Mouse (Mus musculus) embryonic facial prominence, embryonic 11.5 days (tissue): Measurements from ENCODE around the gene Tap2. TPM values are rescaled to one million over a fixed set of nuclear protein-coding genes. Genes with fewer than 3 reads are reported as not detected.

Experiments used
- ATAC-seq: fragments of 200-750 bp; cut with Nextera tagmentation; replicated peaks from 2 replicates; pipeline ENCODE4 v1.8.0; 2017; ENCODE audit warnings: low read depth; ENCODE audit not compliant: insufficient number of reproducible peaks, low FRiP score, low TSS enrichment
- DNase-seq: peaks from one replicate; pipeline ENCODE4 v3.0.0-alpha.2; 2015; ENCODE audit warnings: low spot score
- H3K27ac ChIP-seq: fragments of 300-500 bp; sonication (generic); replicated peaks from 2 replicates; pipeline ENCODE4 v1.5.1; 2014; ENCODE audit warnings: mild to moderate bottlenecking, low read depth, low read length, control low read depth
- H3K27me3 ChIP-seq: fragments of 300-500 bp; sonication (generic); 2 replicates; pipeline ENCODE4 v1.6.1; 2014; ENCODE audit warnings: mild to moderate bottlenecking, low read length, moderate library complexity, mixed read lengths; ENCODE audit not compliant: control insufficient read depth, insufficient read depth
- H3K36me3 ChIP-seq: fragments of 300-500 bp; sonication (generic); replicated peaks from 2 replicates; pipeline ENCODE4 v1.6.1; 2014; ENCODE audit warnings: low read depth, mild to moderate bottlenecking, low read length, moderate library complexity, mixed read lengths; ENCODE audit not compliant: control insufficient read depth, insufficient read depth
- H3K4me1 ChIP-seq: fragments of 300-500 bp; sonication (generic); 2 replicates; pipeline ENCODE4 v1.6.1; 2014; ENCODE audit warnings: low read length, mixed read lengths; ENCODE audit not compliant: control insufficient read depth, insufficient read depth
- H3K4me2 ChIP-seq: fragments of 300-500 bp; sonication (generic); 2 replicates; pipeline ENCODE4 v1.6.1; 2014; ENCODE audit warnings: low read depth, mild to moderate bottlenecking, control low read depth, low read length, moderate library complexity
- H3K4me3 ChIP-seq: fragments of 300-500 bp; sonication (generic); 2 replicates; pipeline ENCODE4 v1.5.1; 2014; ENCODE audit warnings: low read depth, low read length, control low read depth
- H3K9ac ChIP-seq: fragments of 300-500 bp; sonication (generic); replicated peaks from 2 replicates; pipeline ENCODE4 v1.6.1; 2014; ENCODE audit warnings: mild to moderate bottlenecking, control low read depth, low read length
- H3K9me3 ChIP-seq: fragments of 300-500 bp; sonication (generic); replicated peaks from 2 replicates; pipeline ENCODE4 v1.6.1; 2016; ENCODE audit warnings: mild to moderate bottlenecking, low read length, inconsistent platforms, mixed read lengths; ENCODE audit not compliant: control insufficient read depth
- WGBS: fragments of 180-500 bp; shearing (Covaris S2); extraction: QIAGEN DNeasy Blood & Tissue Kit; methylation state at CpG from one replicate; pipeline ENCODE4 v1.1.7; 2014; 5-methylcytosine and 5-hydroxymethylcytosine counted together
- polyA plus RNA-seq: library from polyadenylated mRNA; unstranded; fragments of >200 nt; fragmentation: Nextera tagmentation; extraction: Ambion mirVana; gene quantifications from 2 replicates; pipeline ENCODE4 v1.2.1, GENCODE M21; 2014

The Tap2 gene
- polyA plus RNA-seq, 1 experiment from 2014 or later, result 0.77 TPM

- DNase-seq (no peak), ATAC-seq (no peak)
- H3K36me3 ChIP-seq, result no peaks in the 10 kb centered on the region
- peaks cover 13% of the 10 kb centered on the region for H3K27me3 ChIP-seq
- no peak overlapping the region for H3K4me2 ChIP-seq
- no peak overlapping the region for H3K27ac ChIP-seq
- no peak overlapping the region for H3K9ac ChIP-seq
- WGBS, result 82% methylated on average over 5 of the region's 5 CpGs
- no peak overlapping the region for H3K4me3 ChIP-seq
- H3K4me1 ChIP-seq, result no peaks in the 10 kb centered on the region; the same call in none of the 2 replicates
- H3K9me3 ChIP-seq, result no peaks in the 10 kb centered on the region
These were observed 57.2 kb downstream of the Tap2 start for GRCm38 (mm10) chr17:34260551-34260950.

DNA sequence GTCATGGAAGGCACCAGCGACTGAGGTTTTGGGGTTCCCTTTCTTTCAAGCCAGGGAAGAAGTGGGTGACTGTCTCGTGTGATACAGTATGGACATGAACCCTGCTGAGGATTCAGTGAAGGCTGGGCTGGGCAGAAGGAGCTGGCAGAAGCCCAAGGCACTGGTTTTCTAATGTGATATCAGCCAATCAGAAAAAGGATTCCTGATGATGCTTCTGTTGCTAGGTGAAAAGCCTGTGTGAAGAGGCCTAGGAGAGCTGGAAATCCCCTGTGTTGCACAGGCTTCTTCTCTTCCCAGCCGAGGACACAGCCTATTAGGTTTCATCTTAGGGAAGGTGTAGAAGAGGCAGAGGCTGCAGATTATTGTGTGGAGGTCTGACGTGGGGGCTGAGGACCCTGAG is 58.2 kb downstream of the Tap2 start:
- DNase-seq (peak; percentile 74), ATAC-seq (peak; percentile 36; the same call in 1 of the 2 replicates)
- no peak overlapping the region for H3K4me2 ChIP-seq
- no peaks in the 10 kb centered on the region for H3K9me3 ChIP-seq
- H3K4me1 ChIP-seq, result no peaks in the 10 kb centered on the region; the same call in none of the 2 replicates
- 28% methylated on average over 4 of the region's 4 CpGs for WGBS
- H3K4me3 ChIP-seq, result no peak overlapping the region
- H3K27me3 ChIP-seq, result peaks cover 13% of the 10 kb centered on the region
- H3K27ac ChIP-seq, result no peak overlapping the region
- H3K36me3 ChIP-seq, result no peaks in the 10 kb centered on the region
- no peak overlapping the region for H3K9ac ChIP-seq

DNA sequence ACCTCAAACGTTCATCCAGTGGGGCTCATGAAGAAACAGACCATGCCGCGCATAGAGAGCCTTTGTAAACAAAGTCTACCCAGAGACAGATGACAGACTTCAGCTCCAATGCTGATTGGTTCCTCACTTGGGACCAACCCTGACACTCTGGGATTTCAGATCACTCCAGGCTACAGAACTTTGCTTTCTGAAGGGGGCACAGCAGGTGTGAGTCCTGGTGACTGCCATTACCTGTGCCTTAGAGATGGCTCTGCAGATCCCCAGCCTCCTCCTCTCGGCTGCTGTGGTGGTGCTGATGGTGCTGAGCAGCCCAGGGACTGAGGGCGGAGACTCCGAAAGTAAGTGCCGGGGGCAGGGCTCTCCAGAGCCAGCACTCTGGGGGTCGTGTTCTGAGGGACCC is 59.7 kb downstream of the Tap2 start:
- Histone ChIP-seq H3K27ac (no peak overlapping the region), H3K9me3 (no peaks in the 10 kb centered on the region), H3K36me3 (no peaks in the 10 kb centered on the region), H3K4me1 (no peaks in the 10 kb centered on the region; the same call in none of the 2 replicates), H3K9ac (no peak overlapping the region), H3K4me2 (peak overlapping the region; percentile 96), H3K4me3 (peak overlapping the region; percentile 31), H3K27me3 (peaks cover 13% of the 10 kb centered on the region)
- DNase-seq (peak; percentile 91), ATAC-seq (peak; percentile 76)
- 0% methylated on average over 8 of the region's 8 CpGs for WGBS

- DNase-seq, result peak; percentile 68
- H3K9ac ChIP-seq, result no peak overlapping the region
- H3K27ac ChIP-seq, result no peak overlapping the region
- no peaks in the 10 kb centered on the region for H3K9me3 ChIP-seq
- peaks cover 13% of the 10 kb centered on the region for H3K27me3 ChIP-seq
- peak overlapping the region; percentile 49 for H3K4me3 ChIP-seq
- H3K36me3 ChIP-seq, result no peaks in the 10 kb centered on the region
- H3K4me1 ChIP-seq, result no peaks in the 10 kb centered on the region; the same call in none of the 2 replicates
- WGBS, result 4% methylated on average over 14 of the region's 14 CpGs
- H3K4me2 ChIP-seq, result peak overlapping the region; percentile 96
- no peak for ATAC-seq
These were observed 60.6 kb downstream of the Tap2 start for GRCm38 (mm10) chr17:34263811-34264371.

DNA sequence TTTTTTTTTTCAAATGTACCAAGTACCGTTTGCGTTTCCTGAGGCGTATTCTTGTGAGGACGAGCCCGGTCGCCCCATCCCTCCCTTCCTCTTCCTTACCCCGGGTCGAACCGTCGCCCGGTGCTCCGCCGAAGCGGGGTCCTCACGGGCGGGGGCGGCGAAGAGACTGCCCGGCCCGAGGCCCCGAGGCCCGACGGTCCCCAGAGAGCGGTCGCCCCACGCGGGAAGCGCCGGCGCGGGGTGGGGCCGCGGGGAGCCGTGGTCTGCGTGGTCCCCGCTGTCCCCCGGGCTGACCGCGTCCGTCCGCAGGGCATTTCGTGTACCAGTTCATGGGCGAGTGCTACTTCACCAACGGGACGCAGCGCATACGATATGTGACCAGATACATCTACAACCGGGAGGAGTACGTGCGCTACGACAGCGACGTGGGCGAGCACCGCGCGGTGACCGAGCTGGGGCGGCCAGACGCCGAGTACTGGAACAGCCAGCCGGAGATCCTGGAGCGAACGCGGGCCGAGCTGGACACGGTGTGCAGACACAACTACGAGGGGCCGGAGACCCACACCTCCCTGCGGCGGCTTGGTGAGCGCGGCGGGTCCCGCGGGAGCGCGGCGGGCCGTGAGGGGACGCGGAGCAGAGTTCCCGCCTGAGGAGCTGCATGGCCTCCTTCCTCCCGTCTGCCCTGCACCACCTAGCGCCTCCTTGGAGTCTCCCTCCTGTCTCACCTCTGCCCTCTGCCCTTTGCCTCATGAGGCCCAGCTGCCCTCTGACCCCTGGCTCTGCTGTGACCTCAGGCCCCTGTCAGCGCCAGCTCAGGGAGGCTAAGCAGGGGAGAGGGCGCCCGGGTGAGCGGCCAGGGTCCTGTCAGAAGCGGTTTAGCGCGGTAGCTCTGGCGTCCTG is 61.4 kb downstream of the Tap2 start:
- Histone ChIP-seq H3K4me1 (no peaks in the 10 kb centered on the region; the same call in none of the 2 replicates), H3K9me3 (no peaks in the 10 kb centered on the region), H3K36me3 (no peaks in the 10 kb centered on the region), H3K27me3 (peaks cover 13% of the 10 kb centered on the region), H3K4me2 (peak overlapping the region; percentile 96), H3K9ac (peak overlapping the region; percentile 56), H3K27ac (no peak overlapping the region), H3K4me3 (peak overlapping the region; percentile 49)
- WGBS, result under 1% methylated on average over 91 of the region's 93 CpGs
- DNase-seq (peak; percentile 40), ATAC-seq (peak; percentile 32; the same call in 1 of the 2 replicates)

Other genes with a start within 250 kb of the Tap2 start
- gene Vps52, start 247.7 kb upstream of the Tap2 start, polyA plus RNA-seq, result 26.9 and 27.7 TPM in 2 replicates
- 1,395 and 1,560 TPM in 2 replicates for gene Rps18, start 247.5 kb upstream of the Tap2 start, polyA plus RNA-seq
- gene H2-K1, start 203.2 kb upstream of the Tap2 start, polyA plus RNA-seq, result 7.5 and 7.6 TPM in 2 replicates
- gene Ring1, start 178.8 kb upstream of the Tap2 start, polyA plus RNA-seq, result 3.8 and 6.6 TPM in 2 replicates
- gene H2-Ke6, start 175.5 kb upstream of the Tap2 start, polyA plus RNA-seq, result 43.0 and 46.3 TPM in 2 replicates
- gene Slc39a7, start 171.8 kb upstream of the Tap2 start, polyA plus RNA-seq, result 72.1 and 78.3 TPM in 2 replicates
- gene Rxrb, start 171.7 kb upstream of the Tap2 start, polyA plus RNA-seq, result 14.9 and 15.8 TPM in 2 replicates
- gene Col11a2, start 164.1 kb upstream of the Tap2 start, polyA plus RNA-seq, result 0.70 and 1.0 TPM in 2 replicates
- gene H2-Oa, start 111.2 kb upstream of the Tap2 start, polyA plus RNA-seq, result 0.20 and 0.26 TPM in 2 replicates
- gene H2-DMa, start 84.0 kb upstream of the Tap2 start, polyA plus RNA-seq, result 9.4 and 9.7 TPM in 2 replicates
- 95.9 and 114 TPM in 2 replicates for gene Brd2, start 80.9 kb upstream of the Tap2 start, polyA plus RNA-seq
- not detected in 2 replicates for gene H2-DMb2, start 60.2 kb upstream of the Tap2 start, polyA plus RNA-seq
- 1.3 and 1.4 TPM in 2 replicates for gene H2-DMb1, start 50.5 kb upstream of the Tap2 start, polyA plus RNA-seq
- gene Tap1, start 16.0 kb upstream of the Tap2 start, polyA plus RNA-seq, result 2.3 and 2.6 TPM in 2 replicates
- 0.67 and 1.1 TPM in 2 replicates for gene Psmb9, start 15.8 kb upstream of the Tap2 start, polyA plus RNA-seq
- 1.7 and 2.1 TPM in 2 replicates for gene Psmb8, start 5.8 kb upstream of the Tap2 start, polyA plus RNA-seq
- gene H2-Ob, start 35.4 kb downstream of the Tap2 start, polyA plus RNA-seq, result not detected in 2 replicates
- 3.5 and 3.8 TPM in 2 replicates for gene H2-Ab1, start 54.2 kb downstream of the Tap2 start, polyA plus RNA-seq
- gene H2-Aa, start 84.3 kb downstream of the Tap2 start, polyA plus RNA-seq, result not detected in 2 replicates
- gene H2-Eb1, start 102.3 kb downstream of the Tap2 start, polyA plus RNA-seq, result 1.2 and 1.5 TPM in 2 replicates
- gene H2-Eb2, start 122.1 kb downstream of the Tap2 start, polyA plus RNA-seq, result not detected in 2 replicates
- 0.08 TPM in 1 of 2 replicates, not detected in the other for gene Btnl2, start 151.3 kb downstream of the Tap2 start, polyA plus RNA-seq
- not detected in 2 replicates for gene Btnl1, start 173.6 kb downstream of the Tap2 start, polyA plus RNA-seq
- gene BC051142, start 195.3 kb downstream of the Tap2 start, polyA plus RNA-seq, result 0.39 and 0.72 TPM in 2 replicates